Mouse (Mus musculus): Measurements from ENCODE around the gene Gm15080.
"Not testable (repeated sequence)": the region's sequence is repeated elsewhere in the genome, so short reads cannot be mapped to it uniquely, and the experiment has no call there.

Gene Gm15080

GRCm38 (mm10) chrX:147992693-147993092 lies at the start of gene Gm15080:
Gene Gm15080 (plus strand): TSS chrX:147992993.
- DNase-seq, result not testable (repeated sequence)
